Mouse (Mus musculus) ES-E14 (cell line): ENCODE measurements at regions not wholly inside any gene's neighbourhood (a gene's known extent, or its start where the extent isn't known, plus 50 kb on each side); places are given as distances from the start of the nearest gene placed in this dataset.

ENCODE experiments used
- CHD2 ChIP-seq: IDR thresholded peaks from 2 replicates; pipeline ENCODE4 v1.6.1; 2014; ENCODE audit warnings: mild to moderate bottlenecking, low read depth, low read length, inconsistent platforms
- HCFC1 ChIP-seq: IDR thresholded peaks from 2 replicates; pipeline ENCODE4 v1.6.1; 2012; ENCODE audit warnings: low read length, inconsistent platforms, borderline replicate concordance; ENCODE audit not compliant: insufficient read depth
- ZNF384 ChIP-seq: IDR thresholded peaks from 2 replicates; pipeline ENCODE4 v1.6.1; 2012; ENCODE audit warnings: low read depth, low read length, inconsistent platforms

DNA sequence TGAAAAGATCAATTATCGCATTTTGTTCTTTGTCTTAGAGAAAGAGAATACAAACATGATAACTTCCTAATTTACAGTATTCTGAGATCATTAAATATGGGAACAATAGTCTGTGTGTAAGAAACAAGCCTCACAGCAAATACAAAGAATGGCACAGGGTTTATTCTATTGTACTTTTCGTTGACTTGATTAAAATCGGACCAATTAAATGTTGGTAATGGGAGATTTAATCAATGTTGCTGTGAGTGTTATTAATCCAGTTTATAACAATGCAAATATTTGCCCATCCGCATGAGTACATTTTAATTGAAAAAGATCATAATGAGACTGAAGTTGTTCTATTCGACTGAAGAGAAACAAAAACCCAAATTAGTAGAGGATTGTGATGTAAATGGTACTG lies 1703.0 kb downstream of the Efnb2 start:
- TF ChIP-seq HCFC1: no peak
- no peak for TF ChIP-seq CHD2
- no peak for TF ChIP-seq ZNF384
